Mouse (Mus musculus) ZHBTc4 (cell line): ENCODE measurements at regions not wholly inside any gene's neighbourhood (a gene's known extent, or its start where the extent isn't known, plus 50 kb on each side); places are given as distances from the start of the nearest gene placed in this dataset.

ENCODE experiments used
- DNase-seq: peaks from one replicate; pipeline ENCODE4 v3.0.0-alpha.2; 2011; ENCODE audit warnings: low read depth, low spot score

DNA sequence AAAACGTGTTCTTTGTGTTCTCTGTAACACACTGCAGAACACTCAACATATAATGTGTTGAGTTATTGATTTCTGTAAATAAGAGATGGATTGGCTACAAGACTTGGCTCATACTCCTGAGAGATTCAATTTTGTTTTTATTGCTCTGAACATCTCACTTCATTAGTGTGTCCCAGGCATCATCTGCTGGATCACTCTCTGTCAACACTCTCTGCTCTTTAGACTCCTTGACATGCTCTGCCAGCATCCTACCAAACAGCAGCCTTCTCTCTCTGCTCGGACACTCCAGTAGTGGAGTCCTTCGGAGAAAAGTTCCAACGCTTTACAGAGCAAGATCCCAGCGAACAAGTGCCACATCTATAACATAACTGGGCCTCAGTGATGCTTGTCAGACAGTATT is 235.1 kb upstream of the Lcorl start:
- DNase-seq, result no peak

DNA sequence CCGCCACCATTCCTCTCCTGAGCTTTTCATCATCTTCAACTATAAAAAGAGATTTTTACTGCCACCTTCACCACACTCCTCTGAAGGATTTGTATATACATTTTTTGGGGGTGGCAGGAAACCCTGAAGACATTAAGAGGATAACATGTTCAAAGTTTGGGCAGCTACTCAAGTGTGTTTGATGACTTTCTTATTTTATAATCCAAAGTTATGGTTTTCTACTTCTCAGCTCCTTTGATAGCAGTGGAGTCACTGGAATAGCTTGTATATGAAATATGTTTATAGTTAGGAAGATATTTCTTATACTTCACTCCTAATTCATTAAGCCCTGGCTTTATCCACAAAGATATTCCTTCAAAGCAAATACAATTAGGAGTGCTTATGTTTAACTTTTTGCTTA is 229.5 kb upstream of the Lcorl start:
- no peak for DNase-seq

DNA sequence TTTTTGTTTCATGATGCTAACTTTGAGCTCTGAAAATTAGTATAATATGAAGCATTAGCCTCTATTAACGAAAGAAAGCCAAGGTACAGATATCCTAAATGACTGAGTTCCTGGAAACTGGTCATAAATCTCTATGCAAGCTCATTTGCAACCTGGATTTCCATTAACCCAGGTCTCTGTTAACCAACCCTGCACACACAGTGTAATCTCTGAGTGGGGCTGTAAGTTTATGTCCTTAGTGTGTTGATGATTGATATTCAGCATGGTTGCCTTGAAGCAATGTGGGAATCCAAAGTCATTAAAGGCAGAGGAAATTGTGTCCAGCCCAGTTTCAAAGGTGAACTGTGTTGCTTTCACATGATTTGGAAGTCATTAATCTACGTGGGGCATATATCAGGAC is 225.9 kb upstream of the Lcorl start:
- no peak for DNase-seq

DNA sequence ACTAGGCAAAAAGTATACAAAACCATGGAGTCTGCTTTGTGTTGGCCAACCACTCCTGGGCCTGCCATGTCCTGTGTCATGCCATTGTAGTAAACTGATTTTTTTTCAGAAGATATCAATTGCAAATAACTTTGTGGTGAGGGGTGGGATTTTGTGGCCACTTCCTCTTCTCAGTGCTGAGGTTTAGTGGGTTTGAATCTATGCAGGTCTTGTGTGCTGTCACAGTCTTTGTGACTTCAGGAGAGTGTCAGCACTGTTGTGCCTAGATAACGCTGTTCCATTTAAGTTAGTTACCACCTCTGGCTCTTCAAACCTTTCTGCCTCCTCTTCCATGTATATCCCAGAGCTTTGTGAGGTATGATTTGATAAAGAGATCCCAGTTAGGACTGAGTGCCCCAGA is 216.3 kb upstream of the Lcorl start:
- no peak for DNase-seq

DNA sequence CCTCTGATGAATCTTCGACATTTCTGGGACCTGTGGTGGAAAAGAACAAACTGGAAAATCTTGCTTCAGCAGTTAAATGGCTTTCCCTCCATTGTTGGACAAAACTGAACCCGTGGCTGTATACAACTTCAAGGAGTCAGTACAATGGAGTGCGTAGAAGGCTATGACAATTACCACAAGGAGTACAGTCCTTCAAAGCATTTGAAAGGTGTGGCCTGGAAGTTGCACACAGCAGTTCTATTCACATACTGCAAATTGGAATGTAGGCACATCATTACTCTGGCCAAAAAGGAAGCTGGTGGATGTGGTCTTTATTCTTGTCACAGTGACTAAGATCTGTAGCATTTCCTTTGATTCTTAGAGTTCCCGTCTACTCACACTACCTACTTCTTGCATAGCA is 215.7 kb upstream of the Lcorl start:
- DNase-seq, result peak; percentile 20

DNA sequence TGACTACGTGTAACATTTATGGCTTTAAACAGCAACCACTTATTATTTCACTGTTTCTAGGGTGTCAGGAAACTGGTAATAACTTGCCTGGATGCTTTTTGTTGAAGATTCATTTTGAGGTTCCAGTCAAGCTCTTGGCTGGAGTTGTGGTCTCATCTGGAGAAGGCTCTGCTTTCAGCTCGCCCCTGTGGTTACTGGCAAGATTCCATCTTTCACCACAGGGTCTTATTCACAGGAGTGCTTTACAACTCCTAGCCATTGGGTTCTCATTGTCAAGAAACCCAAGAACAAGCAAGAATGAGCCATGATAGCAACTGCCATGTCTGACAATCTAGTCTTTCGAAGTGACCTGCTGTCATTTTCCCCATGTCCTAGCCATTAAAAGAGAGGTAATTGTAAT is 202.5 kb upstream of the Lcorl start:
- DNase-seq, result no peak

DNA sequence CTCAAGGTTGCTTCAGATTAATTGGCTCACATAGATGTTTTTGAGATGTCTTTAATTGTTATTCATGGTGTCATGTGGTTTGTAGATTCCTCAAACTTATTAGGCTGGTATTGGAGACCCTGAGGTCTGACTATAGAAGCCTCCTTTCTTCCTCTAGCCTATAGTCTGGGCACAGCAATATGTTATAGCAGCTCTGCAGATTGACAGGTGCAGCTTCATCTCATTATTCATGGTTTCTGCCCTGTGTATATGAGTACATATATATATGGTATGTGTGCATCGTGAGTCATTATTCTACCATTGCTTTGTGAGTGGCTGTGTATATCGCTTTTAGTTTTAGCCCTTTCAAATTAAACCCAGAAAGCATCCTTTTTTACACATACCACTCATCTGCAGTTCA is 197.4 kb upstream of the Lcorl start:
- DNase-seq, result no peak

DNA sequence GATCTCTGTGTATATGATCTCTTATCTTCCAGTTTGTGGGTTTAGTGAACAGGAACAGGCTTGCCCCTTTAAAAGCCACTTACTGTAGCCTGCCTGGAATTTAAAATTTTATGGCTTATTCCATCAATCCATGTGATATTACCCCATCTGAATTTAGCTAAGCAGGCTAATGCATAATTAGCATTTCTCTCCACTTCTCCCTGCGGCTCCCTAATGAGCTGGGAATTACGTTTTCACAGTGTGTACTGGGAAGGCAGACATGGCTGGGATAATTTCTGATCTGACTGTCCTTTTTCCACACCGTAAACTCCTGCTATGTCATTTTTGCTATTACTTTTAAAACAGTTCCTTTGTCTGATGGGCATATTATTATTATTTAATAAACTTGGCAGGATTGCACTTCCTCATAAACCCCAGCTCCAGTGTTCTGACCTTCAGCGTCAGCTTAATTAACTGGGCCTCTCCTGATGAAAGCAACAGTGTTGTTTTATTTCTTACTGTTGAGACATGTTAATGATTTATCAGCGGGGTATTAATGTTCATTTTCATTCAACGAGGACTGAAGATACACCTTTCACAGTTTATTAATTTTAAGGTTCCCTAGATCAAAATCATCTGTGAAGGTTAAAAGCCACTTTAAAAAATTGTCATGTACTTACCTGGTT is 185.4 kb upstream of the Lcorl start:
- DNase-seq, result no peak

DNA sequence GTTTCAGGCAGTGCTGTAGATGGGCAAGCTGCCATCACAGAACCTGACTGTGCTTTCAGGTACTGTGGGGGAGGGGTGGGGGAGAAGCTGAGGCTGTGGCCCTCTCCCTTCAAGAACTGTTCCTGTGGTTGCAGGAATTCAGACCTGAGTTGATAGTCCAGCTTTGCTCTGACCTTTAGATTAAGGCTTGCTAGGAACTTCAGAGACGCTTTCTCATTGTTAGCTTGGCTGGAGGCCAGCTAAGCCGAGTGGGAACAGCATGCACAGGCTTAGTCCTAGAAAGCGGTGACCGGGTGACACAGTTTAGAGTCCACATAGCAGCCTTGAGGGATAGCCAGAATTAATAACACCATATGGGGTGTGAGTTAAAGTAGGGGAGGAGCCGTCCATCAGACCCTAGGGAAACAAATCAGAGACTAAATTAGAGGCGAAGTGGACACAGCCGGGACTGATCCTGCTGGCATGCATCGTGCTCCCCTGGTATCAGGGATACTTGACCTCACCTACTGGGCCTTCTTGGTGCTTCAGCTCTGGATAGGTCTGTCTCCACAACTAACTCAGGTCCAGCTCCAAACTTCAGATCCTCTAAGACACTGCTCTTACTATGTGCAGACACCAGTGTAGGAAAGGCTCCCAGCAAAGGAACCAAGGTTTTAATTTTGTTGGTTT is 175.7 kb upstream of the Lcorl start:
- DNase-seq, result no peak

DNA sequence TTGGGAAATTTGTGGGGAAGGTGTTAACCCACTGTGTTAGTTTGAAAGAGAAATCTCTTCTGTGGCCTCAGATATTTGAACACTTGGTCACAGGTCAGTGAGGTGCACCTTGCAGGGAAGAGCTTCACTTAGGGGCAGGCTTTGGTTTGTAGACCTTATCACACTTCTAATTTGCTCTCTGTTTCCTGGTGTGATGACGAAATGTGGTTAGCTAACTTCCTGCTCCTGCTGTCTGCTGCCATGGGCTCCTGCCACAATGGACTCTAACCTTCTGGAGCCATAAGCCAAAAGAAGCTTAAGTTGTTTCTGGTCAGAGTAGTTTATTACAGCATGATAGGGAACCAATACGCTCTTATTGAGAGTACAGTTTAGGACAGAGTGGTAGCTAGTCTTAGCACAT is 174.8 kb upstream of the Lcorl start:
- no peak for DNase-seq

DNA sequence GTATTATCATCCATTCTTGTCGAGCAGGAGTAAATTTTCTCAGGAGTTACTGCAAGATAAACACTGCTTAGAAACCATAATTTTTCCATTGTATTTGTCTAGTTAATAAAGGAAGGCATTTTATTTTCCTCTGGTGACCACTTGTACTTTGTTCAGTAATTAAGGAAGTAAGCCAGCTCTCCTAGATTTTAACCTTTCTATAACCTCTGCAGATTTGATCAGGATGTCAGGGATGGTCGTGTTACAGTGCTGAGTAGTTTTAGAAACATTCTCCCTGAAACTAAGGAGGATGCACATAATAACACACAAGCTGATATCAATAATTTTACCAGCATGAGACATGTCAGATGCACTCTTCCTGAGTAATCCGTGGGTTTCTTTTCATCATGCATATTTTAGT is 166.7 kb upstream of the Lcorl start:
- DNase-seq, result no peak

DNA sequence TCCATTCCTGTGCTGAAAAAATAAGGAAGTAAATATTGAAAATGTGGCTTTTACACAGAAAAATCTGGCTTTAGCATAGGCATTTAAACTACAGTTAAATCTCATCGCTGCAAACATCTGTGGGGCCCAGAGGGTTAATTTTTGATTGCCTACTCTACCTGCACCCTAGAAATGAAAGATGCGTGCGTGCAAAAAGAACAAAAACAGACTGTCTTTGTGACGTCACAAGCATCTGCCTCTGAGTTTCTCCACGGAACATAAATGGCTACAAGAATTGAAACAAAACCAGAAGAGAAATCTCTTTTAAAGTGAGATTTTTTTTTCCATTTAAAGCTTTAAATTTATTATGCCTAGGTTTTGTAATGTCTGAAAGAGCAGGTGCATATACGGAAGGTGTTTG is 166.0 kb upstream of the Lcorl start:
- no peak for DNase-seq

DNA sequence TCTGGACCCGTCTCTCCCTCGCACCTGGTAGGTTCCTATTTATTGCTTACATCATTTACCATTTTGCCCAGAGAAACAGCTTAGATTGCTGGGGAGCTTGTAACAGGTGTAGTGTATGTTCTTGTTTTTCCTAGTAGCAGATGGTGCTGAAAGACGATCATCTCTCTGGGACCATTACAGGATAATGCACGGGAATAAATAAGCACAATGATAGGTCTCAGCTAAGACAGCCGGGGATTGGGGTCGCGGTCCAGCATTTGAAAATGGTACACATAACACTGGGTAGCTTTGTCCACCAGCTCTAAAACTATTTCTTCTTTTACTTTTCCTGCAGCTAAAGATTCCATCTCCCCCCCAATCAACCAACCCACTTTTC is 164.6 kb upstream of the Lcorl start:
- DNase-seq, result no peak

DNA sequence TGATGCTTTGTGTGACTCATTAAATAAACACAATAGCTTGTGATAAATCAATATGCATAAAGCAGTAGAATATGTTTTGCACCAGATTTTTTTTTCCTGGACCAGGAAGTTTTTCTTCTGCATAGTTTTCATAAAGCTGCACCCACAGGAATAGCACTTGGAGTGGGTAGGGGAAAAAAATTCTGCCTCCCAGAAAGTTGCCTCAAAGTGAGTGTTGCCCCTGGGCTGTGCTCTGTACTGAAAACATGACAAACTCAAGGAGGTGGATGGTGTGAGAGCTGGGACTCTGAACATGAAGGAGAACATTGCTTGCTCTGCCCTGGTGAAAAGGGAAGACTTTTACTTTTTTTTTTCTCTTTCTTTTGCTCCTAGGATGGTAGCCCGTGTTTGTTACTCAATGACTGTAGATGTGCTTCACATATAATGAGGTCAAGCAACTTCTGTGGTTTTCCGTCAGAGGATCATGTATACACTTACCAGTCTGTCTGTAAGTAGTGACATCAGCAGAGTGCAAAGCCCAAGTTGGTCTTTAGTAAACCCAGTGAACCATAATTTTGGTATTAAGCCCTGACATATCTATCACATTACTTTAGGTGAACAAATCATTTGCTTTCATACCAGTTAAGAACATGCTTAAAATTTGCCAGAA is 164.1 kb upstream of the Lcorl start:
- no peak for DNase-seq

DNA sequence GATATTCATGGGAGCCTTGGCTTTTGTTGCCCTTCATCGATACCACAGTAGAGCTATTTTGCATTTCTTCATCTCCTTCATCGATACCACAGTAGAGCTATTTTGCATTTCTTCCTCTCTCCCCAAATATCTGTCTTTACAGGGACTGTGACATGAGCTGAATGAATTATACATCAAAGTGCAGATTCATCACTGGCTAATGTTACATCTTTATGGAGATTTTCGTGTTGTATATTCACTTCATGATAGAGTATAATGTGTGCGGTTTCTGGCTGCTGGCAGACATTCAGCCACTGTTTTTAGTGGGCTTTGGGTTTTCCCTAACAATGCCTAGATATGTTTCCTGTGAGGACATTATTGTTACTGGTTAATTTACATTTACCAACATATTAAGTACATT is 162.8 kb upstream of the Lcorl start:
- DNase-seq, result no peak

DNA sequence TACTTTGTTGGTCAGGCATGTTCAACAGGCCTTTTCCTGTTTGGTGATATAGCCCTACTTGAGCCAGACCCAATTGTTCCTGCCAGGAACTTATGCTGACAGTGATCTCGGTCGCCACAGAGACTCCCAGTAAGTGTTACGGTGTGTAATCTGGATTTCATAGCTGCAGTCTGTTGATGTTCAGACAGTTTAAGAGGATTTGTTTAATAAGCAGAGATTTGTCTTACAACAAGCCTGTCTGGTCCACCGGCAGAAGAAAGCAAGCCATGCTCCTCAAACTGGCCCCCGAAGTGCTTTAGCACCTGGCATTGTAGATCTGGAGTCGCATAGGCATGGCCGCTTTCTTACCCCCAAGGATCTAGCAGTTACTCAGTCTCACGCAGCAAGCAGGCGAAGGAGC is 150.0 kb upstream of the Lcorl start:
- no peak for DNase-seq

DNA sequence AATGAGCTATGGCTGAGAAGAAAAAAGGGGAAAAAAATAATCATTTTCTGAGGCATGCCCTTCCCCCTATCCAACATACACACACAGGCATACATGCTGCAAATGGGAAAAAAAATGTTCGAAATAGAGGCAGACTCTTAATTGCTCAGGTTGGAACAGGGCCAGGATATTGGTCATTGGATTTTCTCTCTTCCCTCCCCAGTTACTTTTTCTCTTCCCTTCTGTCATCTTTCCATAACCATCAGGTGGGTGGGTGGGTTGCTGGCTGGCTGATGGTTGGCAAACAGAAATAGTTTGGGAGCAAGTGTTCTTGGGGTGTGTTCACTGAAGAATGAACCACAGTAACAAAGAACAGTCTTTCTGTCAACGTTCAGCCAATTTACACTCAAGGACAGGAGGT is 149.3 kb upstream of the Lcorl start:
- no peak for DNase-seq

DNA sequence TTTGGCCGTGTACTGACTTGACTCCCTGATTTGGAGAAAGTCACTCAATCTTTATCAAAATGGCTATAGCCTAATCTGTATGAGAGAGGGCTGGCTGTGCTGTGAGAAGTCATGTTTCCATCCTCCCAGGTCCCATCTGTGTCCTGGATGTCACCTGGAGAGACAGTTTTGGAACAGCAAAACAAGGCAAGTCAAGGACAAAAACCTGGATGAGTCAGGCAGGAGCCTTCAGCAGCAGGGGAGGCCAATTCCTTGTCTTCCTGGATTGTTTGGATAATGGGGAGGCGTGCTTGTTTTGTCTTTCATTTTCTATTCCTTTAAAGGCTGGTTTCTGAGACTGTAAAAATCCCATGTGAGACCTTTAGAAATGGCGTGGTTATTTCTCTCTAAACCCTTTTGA is 148.8 kb upstream of the Lcorl start:
- peak; percentile 9 for DNase-seq

DNA sequence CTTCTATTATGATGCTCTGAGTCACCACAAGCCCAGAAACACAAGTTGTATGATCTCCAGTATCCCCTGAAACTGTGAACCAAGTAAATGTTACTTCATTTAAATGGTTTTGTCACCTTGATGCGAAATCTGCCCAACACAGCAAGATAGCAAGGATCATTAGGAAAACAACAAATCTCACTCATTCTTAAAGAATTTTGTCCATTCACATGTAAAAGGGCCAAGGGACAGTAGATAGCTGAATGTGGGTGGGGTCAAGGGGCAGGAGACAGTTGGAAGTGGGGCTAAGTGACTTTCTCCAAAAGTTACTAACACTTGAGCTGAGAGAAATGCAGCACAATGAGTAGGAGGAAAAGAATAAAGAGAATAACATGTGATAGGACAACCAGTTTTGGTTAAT is 148.2 kb upstream of the Lcorl start:
- DNase-seq, result peak; percentile 56

DNA sequence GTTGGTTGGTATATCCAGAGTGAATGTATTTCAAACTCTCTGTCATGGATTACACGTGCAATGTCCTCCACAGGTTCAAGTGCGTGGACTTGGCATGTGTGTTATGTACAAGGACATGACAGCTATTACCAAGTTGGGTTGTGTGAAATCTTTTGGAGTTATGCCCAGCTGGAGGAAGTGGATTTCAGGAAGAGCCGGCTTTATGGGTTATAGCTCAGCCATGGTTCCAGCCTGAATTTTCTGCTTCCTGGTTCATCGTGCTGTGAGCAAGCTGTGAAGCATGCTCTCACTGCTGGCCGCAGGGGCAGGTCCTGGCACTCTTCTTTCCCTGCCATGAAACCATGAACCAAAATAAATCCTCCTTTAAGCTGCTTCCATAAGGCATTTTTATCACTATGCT is 144.6 kb upstream of the Lcorl start:
- DNase-seq, result no peak

DNA sequence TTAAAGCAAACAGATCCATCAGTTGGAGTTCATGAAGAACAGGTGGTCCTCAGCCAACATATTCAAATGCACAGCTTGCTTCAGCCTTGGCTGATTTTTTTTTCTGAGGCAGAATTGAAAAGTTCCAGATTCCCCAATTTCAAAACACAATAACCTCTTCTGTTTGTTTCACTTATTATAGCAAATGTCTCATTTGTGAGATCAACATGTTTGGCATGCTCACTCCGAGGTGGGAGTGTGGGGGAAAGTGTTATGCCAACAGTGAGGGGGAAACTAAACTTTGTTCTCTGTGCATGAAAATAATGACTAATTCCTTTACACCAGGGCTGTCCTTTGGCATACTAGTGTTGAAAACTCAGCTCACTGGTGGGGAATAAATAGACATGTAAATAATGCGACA is 100.4 kb upstream of the Lcorl start:
- DNase-seq, result no peak

DNA sequence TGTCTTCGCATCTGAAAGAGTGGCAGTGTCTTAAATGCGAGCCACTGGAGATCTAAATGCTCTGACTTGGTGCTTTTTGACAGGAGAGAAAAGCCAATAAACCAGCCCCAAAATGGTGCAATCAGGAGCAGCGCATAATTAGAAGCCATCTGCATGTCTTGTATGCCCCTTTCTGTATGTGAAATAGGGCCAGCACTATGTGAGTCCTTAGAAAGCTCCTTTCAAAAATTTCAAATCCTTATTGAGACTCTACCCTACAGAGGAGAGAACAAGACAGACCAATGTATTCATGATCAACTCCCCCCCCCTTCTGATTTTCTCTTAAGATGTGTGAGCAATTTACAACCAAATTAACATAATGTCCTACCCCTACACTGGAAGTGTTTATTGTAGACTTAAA is 86.6 kb upstream of the Lcorl start:
- DNase-seq, result no peak

DNA sequence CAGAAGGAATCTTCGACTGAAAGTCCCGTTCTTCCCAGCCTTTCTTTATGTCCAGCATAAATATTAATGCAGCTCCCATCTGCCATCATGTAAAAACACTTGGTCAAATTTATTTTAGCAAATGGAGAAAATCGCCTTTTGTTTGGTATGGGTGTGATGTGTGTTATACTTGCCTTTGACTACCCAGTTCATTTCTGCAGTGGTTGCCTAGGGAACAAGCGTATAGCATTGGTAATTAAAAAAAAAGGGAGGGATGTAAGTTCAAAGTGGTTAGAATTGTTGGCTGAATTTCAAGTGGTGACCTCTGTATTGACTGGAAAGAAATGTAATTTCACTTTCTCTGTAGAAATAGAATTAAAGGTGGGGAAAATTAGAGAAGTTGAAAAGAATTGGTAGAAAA is 75.6 kb upstream of the Lcorl start:
- no peak for DNase-seq
